ENCODE assay signal across 19 mouse cellular contexts in the genomic region with DNA sequence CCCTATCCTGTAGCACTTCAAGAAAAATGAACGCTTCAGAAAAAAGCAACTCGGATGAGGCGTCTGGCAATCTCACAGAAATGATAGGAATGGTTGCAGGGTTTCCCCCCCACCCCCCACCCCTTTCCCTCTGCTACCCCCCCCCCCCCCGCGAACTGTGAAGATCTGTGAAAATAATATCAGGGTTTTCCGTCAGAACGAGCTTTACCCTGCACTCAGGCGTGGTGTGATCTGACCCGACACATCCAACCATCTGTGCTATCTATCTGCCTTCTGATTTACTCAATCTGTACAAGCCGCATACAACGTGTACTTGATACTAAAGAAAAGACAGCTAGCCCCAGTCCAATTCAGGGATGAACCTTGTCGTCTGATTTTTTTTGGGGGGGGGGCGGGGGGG. TPM values are rescaled to one million over a fixed set of nuclear protein-coding genes. Genes with fewer than 3 reads are reported as not detected.
"Had no signal": no experiment of that assay in that cellular context is flagged by ENCODE, and none has a peak within 500 bp of the region (broad histone marks: within the 10 kb centered on the region; RNA-seq: fewer than 3 reads in every experiment).

No protein-coding gene starts in this region.

- H3K4me3 ChIP-seq: kidney, embryonic 15.5 days; limb, embryonic 13.5 days; liver, embryonic 15.5 days; midbrain, embryonic 15.5 days; neural tube, embryonic 13.5 days; stomach, embryonic 15.5 days had no signal

- H3K36me3 ChIP-seq: kidney, embryonic 15.5 days; limb, embryonic 13.5 days; liver, embryonic 15.5 days; midbrain, embryonic 15.5 days; neural tube, embryonic 13.5 days; stomach, embryonic 15.5 days had no signal

- H3K27ac ChIP-seq: kidney, embryonic 15.5 days; limb, embryonic 13.5 days; liver, embryonic 15.5 days; midbrain, embryonic 15.5 days; neural tube, embryonic 13.5 days; stomach, embryonic 15.5 days had no signal

- H3K9ac ChIP-seq: kidney, embryonic 15.5 days; limb, embryonic 13.5 days; liver, embryonic 15.5 days; midbrain, embryonic 15.5 days; neural tube, embryonic 13.5 days; stomach, embryonic 15.5 days had no signal

- DNase-seq: kidney, adult 2 months; kidney, postnatal 14 days; left cerebral cortex, postnatal 4 days; lung, adult 2 months; lung, postnatal 36 days; thymus, adult 2 months; thymus, postnatal 25 days had no signal

- H3K4me2 ChIP-seq: kidney, embryonic 15.5 days; limb, embryonic 13.5 days; liver, embryonic 11.5 days; liver, embryonic 15.5 days; midbrain, embryonic 15.5 days; neural tube, embryonic 13.5 days; stomach, embryonic 15.5 days had no signal

- H3K4me1 ChIP-seq: liver, embryonic 15.5 days had no signal

- H3K9me3 ChIP-seq: kidney, embryonic 15.5 days; limb, embryonic 13.5 days; liver, embryonic 15.5 days; midbrain, embryonic 15.5 days; neural tube, embryonic 13.5 days; stomach, embryonic 15.5 days had no signal

- ATAC-seq: lung, postnatal 0 days; midbrain, embryonic 15.5 days had no signal

RNA-seq across cellular contexts. Expression of gene Six6, which starts 1.5 kb away (rescaled TPM):
- polyA plus RNA-seq: kidney, adult 2 months; kidney, embryonic 15.5 days; large intestine, adult 2 months; limb, embryonic 13.5 days; liver, embryonic 11.5 days; liver, embryonic 15.5 days; lung, adult 2 months; lung, postnatal 0 days; neural tube, embryonic 13.5 days; spleen, adult 2 months; stomach, embryonic 15.5 days; testis, adult 2 months; thymus, adult 2 months; urinary bladder, adult 2 months had no signal

RNA-seq across cellular contexts. Expression of gene 4930447C04Rik, which starts 2.4 kb away (rescaled TPM):
- polyA plus RNA-seq: kidney, adult 2 months; large intestine, adult 2 months; lung, adult 2 months; spleen, adult 2 months; thymus, adult 2 months had no signal
